Mouse (Mus musculus) heart, embryonic 10.5 days (tissue): ENCODE measurements around the gene Litaf. TPM values are rescaled to one million over a fixed set of nuclear protein-coding genes. Genes with fewer than 3 reads are reported as not detected.

Experiments used
- DNase-seq: peaks from one replicate; pipeline ENCODE4 v3.0.0-alpha.2; 2017; ENCODE audit warnings: low spot score
- H3K27ac ChIP-seq: fragments of 300-500 bp; sonication (generic); 2 replicates; pipeline ENCODE4 v1.5.1; 2016; ENCODE audit warnings: mild to moderate bottlenecking
- H3K27me3 ChIP-seq: fragments of 300-500 bp; sonication (generic); 2 replicates; pipeline ENCODE4 v1.6.1; 2016; ENCODE audit warnings: mild to moderate bottlenecking; ENCODE audit not compliant: poor library complexity, insufficient read depth, severe bottlenecking
- H3K36me3 ChIP-seq: fragments of 300-500 bp; sonication (generic); 2 replicates; pipeline ENCODE4 v1.6.1; 2016; ENCODE audit warnings: mild to moderate bottlenecking, moderate library complexity
- H3K4me1 ChIP-seq: fragments of 300-500 bp; sonication (generic); 2 replicates; pipeline ENCODE4 v1.6.1; 2016; ENCODE audit warnings: mild to moderate bottlenecking
- H3K4me3 ChIP-seq: fragments of 300-500 bp; sonication (generic); 2 replicates; pipeline ENCODE4 v1.5.1; 2016; ENCODE audit warnings: mild to moderate bottlenecking, moderate library complexity
- H3K9me3 ChIP-seq: fragments of 300-500 bp; sonication (generic); 2 replicates; pipeline ENCODE4 v1.6.1; 2016; ENCODE audit warnings: mild to moderate bottlenecking, moderate library complexity
- WGBS: fragments of 180-500 bp; shearing (Covaris S2); methylation state at CpG from one replicate; pipeline ENCODE4 v1.1.7; 2016; 5-methylcytosine and 5-hydroxymethylcytosine counted together
- polyA plus RNA-seq: library from polyadenylated mRNA; unstranded; fragments of >200 nt; fragmentation: Nextera tagmentation; extraction: Ambion mirVana; gene quantifications from 2 replicates; pipeline ENCODE4 v1.2.1, GENCODE M21; 2016

Gene Litaf
- polyA plus RNA-seq, 1 experiment from 2014 or later = 68.7 TPM

DNA sequence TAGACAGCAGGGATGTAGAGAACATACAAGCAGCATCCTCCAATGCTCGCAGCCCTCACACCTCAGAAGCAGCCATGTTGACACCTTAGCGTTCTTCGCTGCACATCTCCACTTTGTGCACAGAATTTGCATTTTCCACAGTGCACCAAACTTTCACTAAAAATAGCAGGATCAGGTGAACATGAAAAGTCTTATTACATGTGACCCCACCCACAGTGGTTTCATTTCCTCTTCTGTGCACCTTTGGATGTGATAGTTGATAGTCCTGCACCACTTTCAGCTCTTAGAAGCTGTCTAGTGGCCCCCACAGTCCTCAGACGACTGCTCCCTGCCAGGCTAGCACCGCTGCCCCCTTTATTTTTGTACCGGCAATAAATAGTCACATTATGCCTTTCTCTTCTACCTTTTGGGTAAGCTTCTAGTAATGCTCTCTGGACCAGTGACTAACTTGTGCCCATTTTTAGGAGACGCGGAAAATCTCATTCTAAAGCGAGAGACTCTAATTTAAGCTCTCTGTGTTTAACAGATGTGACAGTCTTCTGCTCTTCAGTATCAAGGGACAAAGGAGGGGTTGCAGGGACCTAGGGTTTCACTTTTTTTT is 11.7 kb upstream of the Litaf start:
- H3K36me3 ChIP-seq = peaks cover 99% of the 10 kb centered on the region
- H3K9me3 ChIP-seq = no peaks in the 10 kb centered on the region
- DNase-seq = no peak
- H3K27me3 ChIP-seq = no peaks in the 10 kb centered on the region
- peaks cover 5% of the 10 kb centered on the region for H3K4me1 ChIP-seq
- WGBS = 93% methylated on average over 9 of the region's 9 CpGs
- H3K4me3 ChIP-seq = no peak overlapping the region
- H3K27ac ChIP-seq = no peak overlapping the region

DNA sequence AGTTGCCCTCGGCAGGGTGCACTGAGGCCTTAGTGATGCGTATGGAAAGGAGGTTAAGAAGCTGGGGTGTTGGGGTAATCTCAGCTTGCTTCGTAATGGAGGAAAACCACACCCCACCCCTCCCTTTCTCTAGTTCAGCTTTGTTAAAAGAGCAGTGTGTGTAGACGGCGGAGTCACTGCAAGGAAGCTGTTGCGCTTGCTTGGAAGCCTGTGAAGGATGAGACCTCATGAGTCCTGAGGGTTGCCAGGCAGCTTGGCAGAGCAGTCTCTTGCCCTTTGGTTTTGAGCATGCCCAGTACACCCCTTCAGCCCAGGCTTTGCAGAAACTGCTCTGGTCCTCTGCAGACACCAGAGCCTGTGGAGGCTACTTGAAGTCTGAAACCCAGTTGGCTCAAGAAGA is 7.1 kb upstream of the Litaf start:
- WGBS = 84% methylated on average over 6 of the region's 6 CpGs
- Histone ChIP-seq H3K27ac (no peak overlapping the region), H3K27me3 (no peaks in the 10 kb centered on the region), H3K36me3 (peaks cover 71% of the 10 kb centered on the region), H3K4me1 (peaks cover 31% of the 10 kb centered on the region), H3K9me3 (no peaks in the 10 kb centered on the region), H3K4me3 (no peak overlapping the region)
- DNase-seq = no peak

DNA sequence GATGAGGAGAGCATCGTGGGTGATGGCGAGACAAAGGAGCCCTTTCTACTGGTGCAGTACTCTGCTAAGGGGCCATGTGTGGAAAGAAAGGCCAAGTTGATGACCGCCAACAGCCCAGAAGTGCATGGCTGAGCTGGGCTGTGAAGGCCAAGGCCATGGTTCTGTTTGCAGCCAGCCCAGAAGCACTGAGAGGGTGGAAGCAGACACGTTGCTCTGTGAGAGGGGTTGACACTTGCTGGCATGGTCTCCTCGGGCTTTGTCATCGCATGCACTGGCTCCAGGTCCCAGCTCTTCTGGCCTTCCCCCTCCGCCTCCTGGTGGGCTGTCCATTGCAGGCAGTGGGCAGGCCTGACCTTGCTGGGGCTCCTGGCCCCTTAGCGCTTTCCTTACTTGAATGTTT is 6.5 kb upstream of the Litaf start:
- WGBS = 83% methylated on average over 8 of the region's 8 CpGs
- H3K27me3 ChIP-seq = no peaks in the 10 kb centered on the region
- no peak overlapping the region for H3K27ac ChIP-seq
- peaks cover 36% of the 10 kb centered on the region for H3K4me1 ChIP-seq
- peak; percentile 69 for DNase-seq
- H3K36me3 ChIP-seq = peaks cover 65% of the 10 kb centered on the region
- H3K4me3 ChIP-seq = no peak overlapping the region
- no peaks in the 10 kb centered on the region for H3K9me3 ChIP-seq

DNA sequence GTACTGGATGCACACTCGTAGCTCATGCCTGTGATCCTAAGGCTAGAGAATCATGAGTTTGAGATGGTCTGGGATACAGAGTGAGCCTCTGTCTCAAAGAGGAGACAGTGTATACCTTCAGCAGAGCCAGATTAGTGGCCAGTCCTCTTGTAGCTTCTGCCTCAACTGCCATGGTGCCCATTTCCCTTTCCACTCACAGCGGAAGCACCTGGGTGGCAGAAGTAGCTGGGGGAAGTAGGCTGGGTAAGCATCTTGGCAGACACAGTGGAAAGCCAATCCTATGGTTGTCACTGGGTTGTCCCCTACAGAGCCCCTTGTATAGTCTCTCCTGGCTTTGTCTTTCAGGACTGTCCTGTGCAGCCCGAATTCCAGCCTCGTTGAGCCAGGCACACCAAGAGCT is 5.9 kb upstream of the Litaf start:
- 79% methylated on average over 4 of the region's 4 CpGs for WGBS
- Histone ChIP-seq H3K27me3 (no peaks in the 10 kb centered on the region), H3K4me3 (no peak overlapping the region), H3K27ac (no peak overlapping the region), H3K36me3 (peaks cover 60% of the 10 kb centered on the region), H3K9me3 (no peaks in the 10 kb centered on the region), H3K4me1 (peaks cover 40% of the 10 kb centered on the region)
- DNase-seq = no peak

DNA sequence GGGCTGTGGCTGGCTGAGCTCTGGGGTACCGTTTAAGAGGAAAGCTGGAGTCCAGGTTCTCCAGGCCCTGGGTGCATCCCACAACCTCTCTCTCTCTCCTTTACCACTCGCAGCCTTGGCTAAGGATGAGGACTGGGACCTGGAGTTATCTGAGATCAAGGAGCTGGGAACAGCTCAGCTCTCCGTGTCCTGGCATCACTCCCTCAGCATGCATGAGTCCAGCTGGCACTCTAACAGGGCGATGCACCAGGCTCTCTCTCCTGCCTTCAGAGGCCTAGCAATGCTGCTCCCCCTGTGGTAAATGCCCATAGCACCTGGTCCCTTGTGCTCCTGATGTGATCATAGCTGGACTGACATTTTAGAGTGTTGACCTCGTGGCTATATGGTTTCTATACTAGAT is 5.2 kb upstream of the Litaf start:
- Histone ChIP-seq H3K4me3 (no peak overlapping the region), H3K36me3 (peaks cover 54% of the 10 kb centered on the region), H3K27me3 (no peaks in the 10 kb centered on the region), H3K27ac (no peak overlapping the region), H3K9me3 (no peaks in the 10 kb centered on the region), H3K4me1 (peaks cover 40% of the 10 kb centered on the region)
- peak; percentile 74 for DNase-seq
- WGBS = 80% methylated on average over 5 of the region's 5 CpGs

DNA sequence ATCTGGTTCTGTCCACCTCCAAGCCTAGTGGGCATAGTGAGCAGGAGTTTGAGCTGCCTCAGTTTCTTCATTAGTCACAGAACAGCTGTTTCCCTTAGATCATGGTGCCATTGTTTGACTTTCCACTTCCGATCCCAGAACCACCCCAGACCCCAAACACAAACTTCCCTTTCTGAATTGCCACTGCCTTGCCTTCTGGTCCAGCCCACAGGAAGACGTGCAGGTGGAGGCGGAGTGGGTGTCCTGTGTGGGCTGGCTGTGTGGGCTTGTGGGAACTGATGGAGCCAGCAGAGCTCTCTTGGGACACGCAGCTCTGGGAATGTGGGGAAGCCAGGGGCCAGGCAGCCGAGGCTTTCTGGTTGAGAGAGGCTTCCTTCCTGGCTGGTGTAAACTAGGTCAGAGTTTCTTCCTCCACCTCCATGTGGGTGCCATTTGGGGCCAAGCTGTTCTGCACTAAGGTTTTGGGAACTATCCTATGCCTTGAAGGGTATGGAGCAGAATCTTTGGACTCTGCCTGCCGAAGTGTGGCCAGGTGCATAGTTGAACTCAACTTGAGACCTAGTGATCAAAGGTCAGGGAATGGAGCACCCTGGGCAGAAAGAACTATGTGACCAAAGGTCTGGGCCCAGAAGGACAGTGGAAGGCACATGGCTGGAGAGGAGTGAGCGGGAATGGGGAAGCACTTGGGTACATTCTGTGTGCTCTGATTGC is 3.9 kb upstream of the Litaf start:
- no peaks in the 10 kb centered on the region for H3K27me3 ChIP-seq
- peak overlapping the region; percentile 38; the same call in 1 of the 2 replicates for H3K27ac ChIP-seq
- 77% methylated on average over 7 of the region's 7 CpGs for WGBS
- peaks cover 49% of the 10 kb centered on the region for H3K4me1 ChIP-seq
- no peak overlapping the region for H3K4me3 ChIP-seq
- no peak for DNase-seq
- peaks cover 42% of the 10 kb centered on the region for H3K36me3 ChIP-seq
- no peaks in the 10 kb centered on the region for H3K9me3 ChIP-seq

DNA sequence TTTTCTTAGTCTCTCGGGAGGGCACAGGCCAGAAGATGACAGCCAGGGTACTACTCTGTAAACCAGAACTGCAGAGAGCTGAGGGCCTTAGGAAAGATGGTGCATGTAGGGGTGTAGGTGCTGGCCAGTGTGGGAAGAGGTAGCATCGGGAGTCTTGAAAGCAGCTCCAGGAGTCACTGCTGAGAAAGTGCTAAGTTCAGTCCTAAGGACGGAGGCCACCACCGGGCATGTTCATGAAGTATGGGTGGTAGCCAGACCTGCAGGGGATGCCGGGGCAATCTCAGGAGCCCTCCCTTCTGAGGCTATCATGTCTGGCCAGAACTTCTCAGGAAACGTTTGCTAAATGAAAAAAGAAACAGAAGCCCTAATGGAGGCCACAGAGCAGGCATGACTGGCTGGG is 3.3 kb upstream of the Litaf start:
- peaks cover 51% of the 10 kb centered on the region for H3K4me1 ChIP-seq
- 0 out of 2 replicates have a peak overlapping the region, but pooled peaks have one; percentile 3 for H3K4me3 ChIP-seq
- H3K9me3 ChIP-seq = no peaks in the 10 kb centered on the region
- peak overlapping the region; percentile 19; the same call in 1 of the 2 replicates for H3K27ac ChIP-seq
- H3K36me3 ChIP-seq = peaks cover 36% of the 10 kb centered on the region
- WGBS = 63% methylated on average over 6 of the region's 6 CpGs
- H3K27me3 ChIP-seq = no peaks in the 10 kb centered on the region
- DNase-seq = no peak

DNA sequence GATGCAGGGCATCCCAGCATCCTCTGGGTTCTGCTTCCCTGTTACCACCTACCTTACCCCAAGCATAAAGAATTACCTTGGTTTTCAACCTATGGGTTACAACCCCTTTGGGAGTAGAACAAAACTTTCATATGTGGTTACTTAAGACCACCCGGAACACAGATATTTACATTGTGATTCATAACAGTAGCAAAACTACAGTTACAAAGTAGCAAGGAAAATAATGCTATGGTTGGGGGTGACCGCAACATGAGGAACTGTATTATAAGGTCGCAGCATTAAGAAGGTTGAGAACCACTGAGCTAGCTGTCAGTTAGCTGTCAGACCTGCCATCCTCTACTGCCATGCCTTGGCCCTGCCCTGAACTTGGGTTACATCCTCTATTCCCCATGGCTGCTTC is 2.7 kb upstream of the Litaf start:
- H3K27ac ChIP-seq = no peak overlapping the region; the same call in 1 of the 2 replicates
- H3K9me3 ChIP-seq = no peaks in the 10 kb centered on the region
- no peak for DNase-seq
- 88% methylated on average over 3 of the region's 3 CpGs for WGBS
- no peaks in the 10 kb centered on the region for H3K27me3 ChIP-seq
- 0 out of 2 replicates have a peak overlapping the region, but pooled peaks have one; percentile 3 for H3K4me3 ChIP-seq
- H3K36me3 ChIP-seq = peaks cover 30% of the 10 kb centered on the region
- peaks cover 52% of the 10 kb centered on the region for H3K4me1 ChIP-seq

DNA sequence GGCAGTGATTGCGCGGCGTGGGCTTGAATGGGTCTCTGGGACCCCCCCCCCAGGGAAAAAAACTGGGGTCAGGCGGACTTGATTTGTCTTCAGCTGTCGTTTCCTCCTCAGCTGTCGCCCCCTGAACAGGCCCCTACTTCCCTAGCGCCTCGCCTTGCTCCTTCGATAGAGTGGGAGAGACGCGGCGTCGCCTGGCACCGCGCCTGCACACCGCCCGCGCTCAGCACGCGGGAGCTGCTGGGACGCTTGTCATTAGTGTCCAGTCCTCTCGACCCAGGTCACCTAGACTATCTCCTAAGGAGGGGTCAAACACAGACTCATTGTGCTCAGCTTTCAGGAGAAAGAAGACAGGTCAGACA is 855 bp upstream of the Litaf start:
- H3K4me3 ChIP-seq = peak overlapping the region; percentile 80
- H3K9me3 ChIP-seq = no peaks in the 10 kb centered on the region
- peaks cover 12% of the 10 kb centered on the region; the same call in 1 of the 2 replicates for H3K36me3 ChIP-seq
- no peak for DNase-seq
- under 1% methylated on average over 22 of the region's 22 CpGs for WGBS
- peak overlapping the region; percentile 96 for H3K27ac ChIP-seq
- no peaks in the 10 kb centered on the region for H3K27me3 ChIP-seq
- peaks cover 51% of the 10 kb centered on the region for H3K4me1 ChIP-seq

DNA sequence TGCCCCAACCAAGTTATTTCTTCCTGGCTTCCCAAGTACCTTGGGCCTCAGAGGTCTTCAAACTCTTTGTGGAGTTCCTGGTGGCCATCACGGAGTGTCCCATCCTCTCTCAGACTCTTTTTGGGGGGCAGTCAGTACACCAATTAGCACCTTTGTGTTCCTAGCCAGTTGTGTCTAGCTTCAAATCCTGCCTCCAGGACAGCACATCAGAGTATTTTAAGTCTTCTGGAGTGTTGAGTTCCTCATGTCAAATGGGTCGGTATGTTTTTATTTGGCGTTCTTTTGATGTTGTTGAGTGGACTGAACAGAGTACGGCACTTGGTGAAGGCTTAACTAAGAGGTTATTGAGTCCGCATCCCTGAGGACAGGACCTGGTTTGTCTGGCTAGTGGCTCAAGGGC is 526 bp downstream of the Litaf start:
- WGBS = 65% methylated on average over 5 of the region's 5 CpGs
- Histone ChIP-seq H3K36me3 (0 out of 2 replicates have a peak, but pooled peaks cover 3% of the 10 kb centered on the region), H3K27ac (peak overlapping the region; percentile 96), H3K9me3 (no peaks in the 10 kb centered on the region), H3K27me3 (no peaks in the 10 kb centered on the region), H3K4me3 (peak overlapping the region; percentile 80), H3K4me1 (peaks cover 51% of the 10 kb centered on the region)
- no peak for DNase-seq

DNA sequence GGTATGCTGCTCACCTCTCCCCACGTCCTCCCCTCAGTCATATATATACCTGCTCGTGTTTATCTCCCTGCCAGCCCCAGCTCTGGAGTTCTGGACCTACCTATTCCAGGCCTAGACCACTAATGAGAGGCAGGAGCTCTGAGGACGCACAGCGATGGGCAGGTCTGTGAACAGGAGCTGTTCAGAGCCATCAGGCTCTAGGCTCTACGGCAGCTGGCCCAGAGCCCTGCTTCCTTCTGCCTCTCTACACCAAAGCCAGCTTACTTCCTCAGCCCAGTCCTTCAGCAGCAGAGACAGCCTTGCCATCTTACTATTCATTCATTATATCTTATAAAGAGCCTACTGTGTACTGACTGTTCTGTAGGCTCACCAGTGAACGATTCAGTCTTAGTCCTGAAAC is 1.2 kb downstream of the Litaf start:
- Histone ChIP-seq H3K4me1 (peaks cover 44% of the 10 kb centered on the region), H3K4me3 (no peak overlapping the region), H3K27me3 (no peaks in the 10 kb centered on the region), H3K9me3 (no peaks in the 10 kb centered on the region), H3K36me3 (0 out of 2 replicates have a peak, but pooled peaks cover 3% of the 10 kb centered on the region), H3K27ac (0 out of 2 replicates have a peak overlapping the region, but pooled peaks have one; percentile 96)
- DNase-seq = no peak
- 84% methylated on average over 6 of the region's 6 CpGs for WGBS

DNA sequence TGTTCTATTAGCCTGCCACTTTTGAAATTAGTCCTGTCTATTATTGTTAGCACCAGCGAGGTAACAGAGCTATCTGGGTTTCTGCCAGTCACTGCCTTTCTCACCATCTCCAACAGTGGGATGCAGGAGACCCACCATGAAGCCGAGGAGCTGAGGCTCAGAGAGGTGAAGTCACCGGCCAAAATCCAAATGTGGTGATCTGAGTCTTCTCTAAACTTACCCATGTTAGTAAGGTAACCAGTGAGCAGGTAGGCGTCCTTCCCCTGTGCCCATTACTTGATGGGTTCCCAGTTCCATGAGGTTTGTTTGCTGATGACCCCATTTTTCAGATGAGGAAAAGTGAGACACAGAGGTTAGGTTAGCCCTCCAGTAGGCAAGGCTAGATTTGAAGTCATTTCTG is 1.6 kb downstream of the Litaf start:
- 0 out of 2 replicates have a peak, but pooled peaks cover 3% of the 10 kb centered on the region for H3K36me3 ChIP-seq
- H3K27me3 ChIP-seq = no peaks in the 10 kb centered on the region
- no peak overlapping the region for H3K27ac ChIP-seq
- H3K4me3 ChIP-seq = no peak overlapping the region
- no peak for DNase-seq
- 84% methylated on average over 4 of the region's 4 CpGs for WGBS
- no peaks in the 10 kb centered on the region for H3K9me3 ChIP-seq
- peaks cover 40% of the 10 kb centered on the region for H3K4me1 ChIP-seq
